Mouse (Mus musculus) embryonic facial prominence, embryonic 14.5 days (tissue): ENCODE results near the gene Kcnj11. TPM values are rescaled to one million over a fixed set of nuclear protein-coding genes. Genes with fewer than 3 reads are reported as not detected.

ENCODE experiments used
- ATAC-seq: fragments of 200-750 bp; cut with Nextera tagmentation; 2 replicates; pipeline ENCODE4 v1.8.0; 2017; ENCODE audit warnings: low read depth, moderate number of reproducible peaks, moderate TSS enrichment
- DNase-seq: peaks from one replicate; pipeline ENCODE4 v3.0.0-alpha.2; 2015; ENCODE audit warnings: low spot score
- H3K27ac ChIP-seq: fragments of 300-500 bp; sonication (generic); replicated peaks from 2 replicates; pipeline ENCODE4 v1.5.1; 2014; ENCODE audit warnings: low read depth, mild to moderate bottlenecking, low read length, moderate library complexity
- H3K27me3 ChIP-seq: fragments of 300-500 bp; sonication (generic); replicated peaks from 2 replicates; pipeline ENCODE4 v1.6.1; 2014; ENCODE audit warnings: low read length; ENCODE audit not compliant: control insufficient read depth, insufficient read depth
- H3K36me3 ChIP-seq: fragments of 300-500 bp; sonication (generic); 2 replicates; pipeline ENCODE4 v1.6.1; 2014; ENCODE audit warnings: low read length, mixed read lengths; ENCODE audit not compliant: control insufficient read depth, insufficient read depth
- H3K4me1 ChIP-seq: fragments of 300-500 bp; sonication (generic); 2 replicates; pipeline ENCODE4 v1.6.1; 2014; ENCODE audit warnings: antibody characterized with exemption, low read length; ENCODE audit not compliant: control insufficient read depth, insufficient read depth
- H3K4me2 ChIP-seq: fragments of 300-500 bp; sonication (generic); 2 replicates; pipeline ENCODE4 v1.6.1; 2014; ENCODE audit warnings: low read depth, mild to moderate bottlenecking, low read length, moderate library complexity, mixed read lengths
- H3K4me3 ChIP-seq: fragments of 300-500 bp; sonication (generic); 2 replicates; pipeline ENCODE4 v1.5.1; 2014; ENCODE audit warnings: low read depth, mild to moderate bottlenecking, low read length
- H3K9ac ChIP-seq: fragments of 300-500 bp; sonication (generic); 2 replicates; pipeline ENCODE4 v1.6.1; 2014; ENCODE audit warnings: low read depth, mild to moderate bottlenecking, low read length, moderate library complexity, mixed read lengths
- H3K9me3 ChIP-seq: fragments of 300-500 bp; sonication (generic); 2 replicates; pipeline ENCODE4 v1.6.1; 2016; ENCODE audit warnings: low read length; ENCODE audit not compliant: control insufficient read depth
- WGBS: fragments of 180-500 bp; shearing (Covaris S2); extraction: QIAGEN DNeasy Blood & Tissue Kit; methylation state at CpG from one replicate; pipeline ENCODE4 v1.1.7; 2014; 5-methylcytosine and 5-hydroxymethylcytosine counted together
- polyA plus RNA-seq: library from polyadenylated mRNA; unstranded; fragments of >200 nt; fragmentation: Nextera tagmentation; extraction: Ambion mirVana; gene quantifications from 2 replicates; pipeline ENCODE4 v1.2.1, GENCODE M21; 2014

Kcnj11 gene
- polyA plus RNA-seq, 1 experiment from 2014 or later: 0.61 TPM

GRCm38 (mm10) chr7:46049981-46050380, 50.6 kb downstream of the Kcnj11 start:
- H3K9ac ChIP-seq: no peak overlapping the region
- H3K27ac ChIP-seq: no peak overlapping the region
- whole genome bisulfite sequencing: 84% methylated on average over 7 of the region's 7 CpGs
- no peaks in the 10 kb centered on the region for H3K4me1 ChIP-seq
- H3K4me2 ChIP-seq: no peak overlapping the region
- no peak for ATAC-seq
- peaks cover 80% of the 10 kb centered on the region for H3K36me3 ChIP-seq
- no peak for DNase-seq
- H3K9me3 ChIP-seq: no peaks in the 10 kb centered on the region
- H3K27me3 ChIP-seq: no peaks in the 10 kb centered on the region
- no peak overlapping the region for H3K4me3 ChIP-seq

GRCm38 (mm10) chr7:46047873-46048562, 52.5 kb downstream of the Kcnj11 start:
- no peak overlapping the region for H3K9ac ChIP-seq
- no peaks in the 10 kb centered on the region for H3K9me3 ChIP-seq
- no peaks in the 10 kb centered on the region for H3K4me1 ChIP-seq
- no peak for ATAC-seq
- H3K4me3 ChIP-seq: no peak overlapping the region
- H3K36me3 ChIP-seq: peaks cover 80% of the 10 kb centered on the region
- H3K4me2 ChIP-seq: no peak overlapping the region
- no peak for DNase-seq
- 90% methylated on average over 13 of the region's 13 CpGs for WGBS
- H3K27me3 ChIP-seq: no peaks in the 10 kb centered on the region
- H3K27ac ChIP-seq: no peak overlapping the region

- no peak overlapping the region for H3K4me2 ChIP-seq
- no peak for DNase-seq
- no peak overlapping the region for H3K9ac ChIP-seq
- H3K9me3 ChIP-seq: no peaks in the 10 kb centered on the region
- no peak overlapping the region for H3K27ac ChIP-seq
- peaks cover 84% of the 10 kb centered on the region for H3K36me3 ChIP-seq
- H3K4me1 ChIP-seq: no peaks in the 10 kb centered on the region
- no peak for ATAC-seq
- no peak overlapping the region for H3K4me3 ChIP-seq
- WGBS: 93% methylated on average over 11 of the region's 11 CpGs
- no peaks in the 10 kb centered on the region for H3K27me3 ChIP-seq
Measured at GRCm38 (mm10) chr7:46045882-46046281, 54.7 kb downstream of the Kcnj11 start.

- H3K4me2 ChIP-seq: no peak overlapping the region
- no peaks in the 10 kb centered on the region for H3K9me3 ChIP-seq
- no peaks in the 10 kb centered on the region for H3K4me1 ChIP-seq
- H3K36me3 ChIP-seq: peaks cover 86% of the 10 kb centered on the region
- no peak overlapping the region for H3K27ac ChIP-seq
- DNase-seq (no peak), ATAC-seq (no peak)
- H3K4me3 ChIP-seq: no peak overlapping the region
- no peak overlapping the region for H3K9ac ChIP-seq
- WGBS: 88% methylated on average over 10 of the region's 10 CpGs
- H3K27me3 ChIP-seq: no peaks in the 10 kb centered on the region
Measured at GRCm38 (mm10) chr7:46044106-46044505, 56.5 kb downstream of the Kcnj11 start.

Other genes starting within 250 kb of the Kcnj11 start
- gene Kdelr1, start 228.0 kb downstream of the Kcnj11 start, polyA plus RNA-seq: 147 and 155 TPM in 2 replicates
- gene Grin2d, start 222.4 kb downstream of the Kcnj11 start, polyA plus RNA-seq: 0.63 and 1.0 TPM in 2 replicates
- gene Syngr4, start 204.1 kb downstream of the Kcnj11 start, polyA plus RNA-seq: 0.68 and 0.87 TPM in 2 replicates
- 3.9 and 5.8 TPM in 2 replicates for gene Tmem143, start 203.8 kb downstream of the Kcnj11 start, polyA plus RNA-seq
- gene Emp3, start 179.4 kb downstream of the Kcnj11 start, polyA plus RNA-seq: 298 and 316 TPM in 2 replicates
- 3.7 and 5.0 TPM in 2 replicates for gene Ccdc114, start 176.7 kb downstream of the Kcnj11 start, polyA plus RNA-seq
- gene Abcc6, start 70.5 kb downstream of the Kcnj11 start, polyA plus RNA-seq: 0.39 and 0.64 TPM in 2 replicates
- gene Nomo1, start 67.1 kb downstream of the Kcnj11 start, polyA plus RNA-seq: 25.7 and 27.8 TPM in 2 replicates
- 2.8 TPM in 2 replicates for gene Abcc8, start 79.3 kb upstream of the Kcnj11 start, polyA plus RNA-seq
- 0.68 and 1.1 TPM in 2 replicates for gene Ush1c, start 137.7 kb upstream of the Kcnj11 start, polyA plus RNA-seq
- gene Otog, start 140.2 kb upstream of the Kcnj11 start, polyA plus RNA-seq: 2.3 and 2.4 TPM in 2 replicates